Mouse (Mus musculus): ENCODE measurements around the gene Gpatch2. TPM values are rescaled to one million over a fixed set of nuclear protein-coding genes. Genes with fewer than 3 reads are reported as not detected.

Gene Gpatch2
- total RNA-seq, 2 experiments from 2014 or later = 22.2 to 22.3 TPM

DNA sequence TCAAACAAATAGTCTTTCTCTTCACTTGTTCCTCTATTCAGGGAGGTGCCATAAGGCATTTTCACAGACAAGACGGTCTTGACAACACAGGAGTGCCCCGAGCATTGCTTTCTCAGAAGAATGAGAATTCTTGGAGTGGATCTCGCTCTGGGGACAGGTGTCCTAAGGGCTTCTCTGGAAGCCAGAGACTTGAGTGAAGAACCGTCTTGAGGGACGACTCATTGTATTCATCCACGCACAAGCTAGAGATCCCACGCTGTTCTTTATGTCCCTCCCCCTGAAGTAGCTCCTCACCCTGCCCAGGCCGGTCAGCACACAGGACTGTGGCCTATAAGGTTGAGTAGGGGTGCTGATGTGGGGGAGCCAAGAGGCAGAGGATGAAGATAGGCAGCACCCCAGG lies 141.6 kb downstream of the Gpatch2 start:
- no peak overlapping the region for H3K27ac ChIP-seq
- DNase-seq (ENCODE audit: extremely low spot score in 1 of 2, low spot score in 2 of 2) = no peak
- intact Hi-C loops (cut with DNase I) = no loop called here
- TF ChIP-seq CTCF (IDR thresholded peaks at IDR 0.05) = no peak
- no peak overlapping the region for H3K4me3 ChIP-seq

DNA sequence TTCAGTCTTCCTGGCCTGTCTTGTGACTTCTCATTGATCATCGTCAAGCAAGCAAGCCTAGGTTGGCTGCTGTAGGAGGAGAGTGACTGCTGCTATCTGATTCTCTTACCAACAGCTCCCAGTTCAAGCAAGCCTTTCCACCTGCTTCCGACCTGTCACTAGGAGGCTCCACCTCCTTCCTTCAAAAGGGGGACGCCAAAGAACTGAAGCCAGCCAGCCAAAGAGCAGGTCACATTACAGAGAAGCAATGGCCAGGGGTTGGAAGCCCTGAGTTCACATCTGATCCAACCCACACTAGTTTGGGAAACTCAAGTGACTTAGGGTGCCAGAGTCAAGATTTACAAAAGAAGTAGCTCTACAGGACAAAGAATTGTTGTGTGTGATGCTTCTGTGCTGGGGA lies 144.9 kb downstream of the Gpatch2 start:
- intact Hi-C loops (cut with DNase I) = no loop called here
- Histone ChIP-seq H3K27ac (no peak overlapping the region), H3K4me3 (no peak overlapping the region)
- no peak for DNase-seq (ENCODE audit: extremely low spot score in 1 of 2, low spot score in 2 of 2)
- TF ChIP-seq CTCF (IDR thresholded peaks at IDR 0.05) = no peak

DNA sequence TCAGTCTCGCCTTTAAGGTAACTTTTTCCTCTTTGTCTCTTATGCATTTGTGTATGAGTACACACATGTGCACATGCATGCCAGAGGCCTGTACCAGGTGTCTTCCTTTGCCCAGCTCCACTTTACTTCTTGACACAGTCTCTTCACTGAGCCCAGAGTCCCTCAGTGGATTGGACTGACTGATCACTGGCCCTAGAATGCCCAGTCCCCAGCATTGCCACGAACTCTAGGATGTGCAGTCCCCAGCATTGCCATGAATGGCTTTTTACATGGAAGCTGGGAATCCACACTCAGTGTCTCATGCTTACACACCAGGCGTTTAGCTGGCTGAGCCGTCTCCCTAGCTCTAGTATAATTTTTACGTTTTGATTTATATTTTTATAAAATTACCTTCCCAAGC lies 147.2 kb downstream of the Gpatch2 start:
- no peak overlapping the region for H3K27ac ChIP-seq
- intact Hi-C loops (cut with DNase I) = no loop called here
- TF ChIP-seq CTCF (IDR thresholded peaks at IDR 0.05) = no peak
- DNase-seq (ENCODE audit: extremely low spot score in 1 of 2, low spot score in 2 of 2) = no peak
- no peak overlapping the region for H3K4me3 ChIP-seq

DNA sequence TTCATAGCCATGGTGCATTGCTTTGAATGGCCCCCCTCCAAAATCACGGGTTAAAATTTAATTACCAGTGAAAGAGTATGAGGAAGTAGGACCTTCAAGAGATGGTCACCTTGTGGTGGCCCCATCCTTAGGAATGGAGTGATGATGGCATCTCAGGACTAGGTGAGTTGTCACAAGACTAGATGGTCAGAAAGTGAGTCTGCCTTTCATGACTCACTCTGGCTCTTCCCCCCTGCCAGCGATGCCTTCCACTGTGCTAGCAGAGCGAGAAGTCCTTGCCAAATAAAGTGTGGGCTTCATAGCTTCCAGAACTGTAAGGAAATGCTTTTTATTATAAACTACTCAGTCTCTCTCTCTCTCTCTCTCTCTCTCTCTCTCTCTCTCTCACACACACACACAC lies 150.1 kb downstream of the Gpatch2 start:
- intact Hi-C loops (cut with DNase I) = no loop called here
- no peak overlapping the region for H3K27ac ChIP-seq
- H3K4me3 ChIP-seq = no peak overlapping the region
- no peak for TF ChIP-seq CTCF (IDR thresholded peaks at IDR 0.05)
- no peak for DNase-seq (ENCODE audit: extremely low spot score in 1 of 2, low spot score in 2 of 2)

DNA sequence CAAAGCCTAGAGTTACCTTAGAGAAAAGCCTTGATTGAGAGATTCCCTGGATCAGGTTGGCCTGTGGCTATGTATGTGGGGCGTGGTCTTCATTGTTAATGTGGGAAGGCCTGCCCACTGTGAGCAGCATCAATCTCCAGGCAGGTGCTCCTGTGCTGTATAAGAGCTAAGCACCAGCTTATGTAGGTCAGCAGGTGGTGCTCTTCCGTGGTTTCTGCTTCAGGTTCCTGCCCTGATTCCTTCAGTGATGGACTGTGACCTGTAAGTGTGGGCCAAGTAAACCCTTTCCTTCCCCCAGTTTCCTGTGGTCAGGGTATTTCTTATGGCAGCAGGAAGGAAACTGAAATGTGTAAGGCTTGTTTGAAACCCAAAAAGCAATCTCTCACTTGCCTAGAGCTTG lies 151.5 kb downstream of the Gpatch2 start:
- no peak overlapping the region for H3K27ac ChIP-seq
- H3K4me3 ChIP-seq = no peak overlapping the region
- TF ChIP-seq CTCF (IDR thresholded peaks at IDR 0.05) = no peak
- intact Hi-C loops (cut with DNase I) = no loop called here
- DNase-seq (ENCODE audit: extremely low spot score in 1 of 2, low spot score in 2 of 2) = no peak

DNA sequence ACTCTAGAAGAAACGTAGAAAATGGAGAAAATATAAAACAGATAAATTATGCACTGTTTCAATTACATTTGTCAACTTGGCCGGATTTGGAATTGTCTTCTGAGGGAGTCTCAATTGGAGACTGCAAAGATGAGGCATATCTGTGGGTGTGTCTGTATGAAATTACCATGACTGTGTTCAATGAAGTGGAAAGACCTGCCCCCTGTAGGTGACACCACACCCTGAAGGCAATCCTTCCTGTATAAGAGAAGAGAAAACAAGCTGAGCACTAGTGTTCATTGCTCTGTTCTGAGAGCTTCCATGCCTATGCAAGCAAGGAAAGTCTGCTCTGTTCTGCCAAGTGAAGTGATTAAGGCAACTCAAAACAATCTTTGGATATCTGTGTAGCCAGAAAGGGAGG lies 153.7 kb downstream of the Gpatch2 start:
- intact Hi-C loops (cut with DNase I) = no loop called here
- TF ChIP-seq CTCF (IDR thresholded peaks at IDR 0.05) = no peak
- no peak overlapping the region for H3K4me3 ChIP-seq
- no peak overlapping the region for H3K27ac ChIP-seq
- no peak for DNase-seq (ENCODE audit: extremely low spot score in 1 of 2, low spot score in 2 of 2)

DNA sequence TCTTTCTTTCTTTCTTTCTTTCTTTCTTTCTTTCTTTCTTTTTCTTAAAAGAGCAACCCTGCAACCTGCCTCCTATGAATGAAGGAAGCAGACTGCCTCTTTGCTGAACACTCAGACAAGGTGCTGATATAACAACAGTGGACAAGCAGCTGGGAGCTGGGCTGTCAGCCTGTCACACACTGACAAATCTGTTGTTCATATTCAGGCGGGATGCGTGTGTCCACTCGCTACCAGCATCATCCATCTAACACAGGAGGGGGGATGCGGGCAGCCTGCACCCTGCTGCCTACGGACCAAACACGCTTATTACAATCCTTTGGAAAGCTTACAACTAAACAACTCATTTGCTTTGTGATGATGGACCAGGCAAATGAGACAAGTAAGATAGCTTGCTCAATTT lies 158.2 kb downstream of the Gpatch2 start:
- intact Hi-C loops (cut with DNase I) = no loop called here
- H3K27ac ChIP-seq = no peak overlapping the region
- no peak overlapping the region for H3K4me3 ChIP-seq
- DNase-seq (ENCODE audit: extremely low spot score in 1 of 2, low spot score in 2 of 2) = no peak
- TF ChIP-seq CTCF (IDR thresholded peaks at IDR 0.05) = no peak

DNA sequence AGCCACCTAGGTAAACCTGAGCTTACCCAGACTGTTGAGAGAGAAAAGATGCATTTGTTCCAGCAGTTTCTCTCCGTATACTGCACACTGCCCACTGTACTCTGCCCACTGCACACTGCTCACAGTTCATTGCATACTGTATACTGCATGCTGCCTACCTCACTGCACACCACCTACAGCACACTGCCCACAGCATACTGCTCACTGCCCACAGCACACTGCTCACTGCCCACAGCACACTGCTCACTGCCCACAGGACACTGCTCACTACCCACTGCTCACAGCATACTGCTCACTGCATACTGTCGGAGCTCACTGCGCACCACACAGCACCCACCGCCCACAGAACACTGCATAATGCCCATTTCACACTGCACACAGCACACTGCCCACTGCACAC lies 159.1 kb downstream of the Gpatch2 start:
- DNase-seq (ENCODE audit: extremely low spot score in 1 of 2, low spot score in 2 of 2) = no peak
- intact Hi-C loops (cut with DNase I) = no loop called here
- no peak overlapping the region for H3K4me3 ChIP-seq
- TF ChIP-seq CTCF (IDR thresholded peaks at IDR 0.05) = no peak
- no peak overlapping the region for H3K27ac ChIP-seq

DNA sequence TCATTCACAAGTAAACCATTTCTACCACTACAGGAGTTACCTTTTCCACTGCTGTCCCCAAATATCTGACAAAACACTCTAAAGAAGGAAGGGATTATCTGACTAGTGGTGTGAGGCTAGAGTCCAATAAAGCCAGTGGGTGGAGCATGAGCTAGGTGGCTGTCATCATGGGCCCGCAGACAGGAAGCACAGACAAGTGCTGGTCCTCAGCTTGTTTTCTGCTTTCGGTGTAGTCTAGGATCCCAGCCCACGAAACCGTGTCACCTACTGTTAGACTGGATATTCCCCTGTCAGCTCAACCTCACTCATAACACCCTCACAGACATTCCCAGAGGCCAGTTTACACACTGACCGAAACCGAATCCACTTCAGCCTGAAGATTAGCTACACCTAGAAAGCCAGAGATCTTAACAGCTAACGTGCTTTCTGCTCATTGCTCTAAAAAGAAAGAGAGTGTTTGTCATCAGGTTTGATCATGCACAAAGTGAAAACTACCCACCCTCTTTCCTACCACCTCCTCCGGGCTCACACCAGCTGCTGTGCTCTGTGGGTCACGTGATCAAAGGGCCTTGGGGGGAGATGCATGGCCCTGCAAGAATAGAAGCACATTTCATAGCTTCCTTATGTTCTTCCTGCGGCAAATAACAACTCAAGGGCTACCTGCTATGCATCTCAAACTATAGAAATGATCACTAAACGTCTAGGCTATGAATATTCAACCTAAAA lies 161.8 kb downstream of the Gpatch2 start:
- Histone ChIP-seq H3K27ac (no peak overlapping the region), H3K4me3 (no peak overlapping the region)
- TF ChIP-seq CTCF (IDR thresholded peaks at IDR 0.05) = no peak
- intact Hi-C loops (cut with DNase I) = no loop called here
- DNase-seq (ENCODE audit: extremely low spot score in 1 of 2, low spot score in 2 of 2) = no peak

DNA sequence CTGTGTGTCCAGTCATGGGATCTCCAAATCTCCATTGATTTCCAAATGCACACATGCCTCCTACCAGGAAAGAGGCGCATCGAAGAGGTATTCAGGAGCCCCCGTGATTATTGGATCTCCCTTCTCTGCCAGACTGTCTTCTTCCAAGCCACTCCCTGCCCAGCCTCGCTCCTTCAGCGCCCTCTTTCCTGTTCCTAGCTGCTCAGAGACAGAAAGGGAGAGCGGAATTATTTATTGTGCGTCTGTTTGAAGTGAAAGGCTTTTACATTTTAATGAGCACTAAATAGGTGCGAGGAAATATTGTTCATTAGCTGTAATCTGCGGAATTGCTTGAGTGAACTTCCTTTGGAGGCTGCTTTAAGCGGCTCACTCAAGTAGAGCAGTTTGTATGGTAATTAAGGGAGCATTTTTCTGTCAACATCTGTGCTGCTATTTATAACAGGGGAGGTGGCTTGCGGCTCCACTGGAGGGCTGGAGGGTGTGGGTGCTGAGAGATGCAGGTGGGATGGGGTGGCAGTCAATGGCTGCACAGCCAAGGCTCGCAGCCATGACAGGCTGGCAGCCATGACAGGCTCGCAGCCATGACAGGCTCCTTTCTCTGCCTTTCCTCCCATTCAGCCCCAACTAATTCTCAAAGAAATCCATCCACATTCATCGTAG lies 162.7 kb downstream of the Gpatch2 start:
- Histone ChIP-seq H3K4me3 (no peak overlapping the region), H3K27ac (no peak overlapping the region)
- DNase-seq (ENCODE audit: extremely low spot score in 1 of 2, low spot score in 2 of 2) = no peak
- TF ChIP-seq CTCF (IDR thresholded peaks at IDR 0.05) = no peak
- intact Hi-C loops (cut with DNase I) = no loop called here

DNA sequence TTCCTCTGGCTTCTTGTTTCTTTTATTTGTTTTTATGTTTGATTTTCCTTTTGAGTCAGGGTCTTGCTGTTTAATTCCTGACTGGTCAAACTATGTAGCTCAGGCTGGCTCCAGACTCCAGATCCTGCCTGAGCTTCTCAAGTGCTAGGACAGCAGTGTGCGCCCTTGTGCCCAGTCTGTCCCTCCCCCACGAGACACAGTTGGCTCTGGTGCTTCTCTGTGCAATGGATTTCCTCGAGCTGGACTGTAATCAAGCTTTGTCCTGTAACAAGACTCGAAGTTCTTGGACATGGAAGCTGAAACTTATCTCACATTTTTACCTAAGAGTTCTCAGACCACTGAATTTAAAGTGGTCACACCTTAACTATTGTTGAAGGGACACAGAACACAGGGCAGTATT lies 174.2 kb downstream of the Gpatch2 start:
- no peak overlapping the region for H3K4me3 ChIP-seq
- H3K27ac ChIP-seq = no peak overlapping the region
- intact Hi-C loops (cut with DNase I) = no loop called here
- DNase-seq (ENCODE audit: extremely low spot score in 1 of 2, low spot score in 2 of 2) = no peak
- no peak for TF ChIP-seq CTCF (IDR thresholded peaks at IDR 0.05)

DNA sequence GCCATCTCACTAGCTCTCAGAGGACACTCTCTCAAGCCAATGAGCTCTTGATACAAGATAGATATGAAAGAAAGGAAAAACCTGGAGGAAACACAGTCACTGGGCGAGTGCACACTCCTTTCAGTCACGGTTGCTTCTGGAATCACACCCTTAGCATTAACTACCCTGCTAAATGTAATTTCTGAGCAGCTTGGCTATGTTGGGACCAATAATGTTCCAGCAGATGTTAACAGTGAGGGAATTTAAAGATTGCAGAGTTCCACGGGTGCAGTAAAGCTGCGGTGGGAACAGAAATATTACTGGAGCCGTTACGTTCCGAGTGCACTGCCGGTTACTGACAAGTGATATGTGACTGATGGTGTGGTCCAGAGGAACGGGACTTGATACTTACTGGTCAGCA lies 185.5 kb downstream of the Gpatch2 start:
- no peak for DNase-seq (ENCODE audit: extremely low spot score in 1 of 2, low spot score in 2 of 2)
- no peak overlapping the region for H3K27ac ChIP-seq
- intact Hi-C loops (cut with DNase I) = no loop called here
- TF ChIP-seq CTCF (IDR thresholded peaks at IDR 0.05) = no peak
- no peak overlapping the region for H3K4me3 ChIP-seq

Other genes with a start within 250 kb of the Gpatch2 start
- gene D1Pas1, start 248.1 kb upstream of the Gpatch2 start, total RNA-seq (2021) = not detected
- under 1 TPM; 0.36 to 0.70 TPM for gene Spata17, start within 50 bp of the Gpatch2 start, total RNA-seq (2021)